Mouse (Mus musculus): ENCODE measurements around the gene OR5BS1P. TPM values are rescaled to one million over a fixed set of nuclear protein-coding genes. Genes with fewer than 3 reads are reported as not detected.

OR5BS1P gene
- polyA plus RNA-seq, 1 experiment from 2014 or later: not detected

DNA sequence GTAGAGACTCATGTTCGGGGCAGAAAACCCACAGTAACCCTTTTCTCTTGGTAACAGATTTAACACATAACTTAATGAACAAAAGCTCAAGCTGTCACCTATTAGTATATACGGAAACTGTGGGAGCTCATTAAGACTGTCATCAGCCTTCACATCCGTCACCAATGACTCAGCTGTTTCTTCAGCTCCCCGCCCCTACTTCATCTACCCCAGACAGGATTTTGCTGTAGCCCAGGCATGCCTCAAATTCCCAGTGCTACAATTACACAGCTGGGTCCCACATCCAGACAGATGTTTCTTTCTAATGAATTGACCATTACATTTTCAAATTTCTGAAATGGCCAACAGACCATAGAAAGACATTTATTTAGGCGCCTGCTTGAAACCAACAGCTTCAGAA lies 56.4 kb downstream of the OR5BS1P start:
- Histone ChIP-seq H3K9me3 (ENCODE audit: control insufficient read depth, low read length) (no peaks in the 10 kb centered on the region), H3K27ac (replicated peaks) (no peak overlapping the region), H3K4me3 (ENCODE audit: low read depth, low read length) (no peak overlapping the region), H3K4me1 (replicated peaks; ENCODE audit: control insufficient read depth, insufficient read depth) (no peaks in the 10 kb centered on the region), H3K36me3 (ENCODE audit: control insufficient read depth, insufficient read depth, low read length) (peaks cover 25% of the 10 kb centered on the region), H3K9ac (ENCODE audit: low read length) (no peak overlapping the region), H3K27me3 (ENCODE audit: control insufficient read depth, insufficient read depth, low read length) (no peaks in the 10 kb centered on the region), H3K4me2 (replicated peaks; ENCODE audit: low read depth) (no peak overlapping the region)
- TF ChIP-seq CTCF (IDR thresholded peaks at IDR 0.05; ENCODE audit: low read depth) (no peak), EP300 (optimal IDR thresholded peaks at IDR 0.05) (no peak)
- DNase-seq (ENCODE audit: low spot score): no peak
- 67% methylated on average over 5 of the region's 5 CpGs for WGBS
- ATAC-seq (ENCODE audit: low FRiP score, low TSS enrichment): 0 out of 2 replicates have a peak, but pooled peaks have one; percentile 46

- TF ChIP-seq EP300 (optimal IDR thresholded peaks at IDR 0.05) (no peak), CTCF (IDR thresholded peaks at IDR 0.05; ENCODE audit: low read depth) (no peak)
- ATAC-seq (ENCODE audit: low FRiP score, low TSS enrichment) (no peak), DNase-seq (ENCODE audit: low spot score) (no peak)
- H3K27ac ChIP-seq (replicated peaks): no peak overlapping the region
- peaks cover 25% of the 10 kb centered on the region for H3K36me3 ChIP-seq (ENCODE audit: control insufficient read depth, insufficient read depth, low read length)
- H3K4me1 ChIP-seq (replicated peaks; ENCODE audit: control insufficient read depth, insufficient read depth): no peaks in the 10 kb centered on the region
- H3K4me3 ChIP-seq (ENCODE audit: low read depth, low read length): no peak overlapping the region
- H3K9me3 ChIP-seq (ENCODE audit: control insufficient read depth, low read length): no peaks in the 10 kb centered on the region
- H3K9ac ChIP-seq (ENCODE audit: low read length): no peak overlapping the region
- no peak overlapping the region for H3K4me2 ChIP-seq (replicated peaks; ENCODE audit: low read depth)
- 94% methylated on average over 5 of the region's 5 CpGs for WGBS
- no peaks in the 10 kb centered on the region for H3K27me3 ChIP-seq (ENCODE audit: control insufficient read depth, insufficient read depth, low read length)
These were observed 57.5 kb downstream of the OR5BS1P start for GRCm38 (mm10) chr15:98527056-98527771.

- Histone ChIP-seq H3K4me1 (replicated peaks; ENCODE audit: control insufficient read depth, insufficient read depth) (0 out of 2 replicates have a peak, but pooled peaks cover 3% of the 10 kb centered on the region), H3K4me3 (ENCODE audit: low read depth, low read length) (no peak overlapping the region), H3K9ac (ENCODE audit: low read length) (no peak overlapping the region), H3K36me3 (ENCODE audit: control insufficient read depth, insufficient read depth, low read length) (peaks cover 18% of the 10 kb centered on the region), H3K4me2 (replicated peaks; ENCODE audit: low read depth) (no peak overlapping the region), H3K27ac (replicated peaks) (no peak overlapping the region), H3K9me3 (ENCODE audit: control insufficient read depth, low read length) (no peaks in the 10 kb centered on the region), H3K27me3 (ENCODE audit: control insufficient read depth, insufficient read depth, low read length) (no peaks in the 10 kb centered on the region)
- no peak for DNase-seq (ENCODE audit: low spot score)
- TF ChIP-seq CTCF (IDR thresholded peaks at IDR 0.05; ENCODE audit: low read depth) (no peak), EP300 (optimal IDR thresholded peaks at IDR 0.05) (no peak)
- 79% methylated on average over 5 of the region's 5 CpGs for WGBS
- 0 out of 2 replicates have a peak, but pooled peaks have one; percentile 16 for ATAC-seq (ENCODE audit: low FRiP score, low TSS enrichment)
These were observed 58.4 kb downstream of the OR5BS1P start for GRCm38 (mm10) chr15:98528066-98528563.

Small RNA genes lying within 50 kb of the gene (microRNA-seq; reads per million reads assigned to microRNA genes)
- gene Mir1291: not detected

Other genes starting within 250 kb of the OR5BS1P start
- not detected in 2 replicates for gene Gm44579, start 248.9 kb upstream of the OR5BS1P start, polyA plus RNA-seq (2015; fragmentation: Nextera tagmentation; extraction: Ambion mirVana)
- gene Olfr287, start 248.8 kb upstream of the OR5BS1P start, polyA plus RNA-seq (2015; fragmentation: Nextera tagmentation; extraction: Ambion mirVana): not detected in 2 replicates
- not detected in 2 replicates for gene Olfr286, start 235.4 kb upstream of the OR5BS1P start, polyA plus RNA-seq (2015; fragmentation: Nextera tagmentation; extraction: Ambion mirVana)
- gene H1fnt, start 212.6 kb upstream of the OR5BS1P start, polyA plus RNA-seq (2015; fragmentation: Nextera tagmentation; extraction: Ambion mirVana): not detected in 2 replicates
- gene Zfp641, start 173.7 kb upstream of the OR5BS1P start, polyA plus RNA-seq (2015; fragmentation: Nextera tagmentation; extraction: Ambion mirVana): 0.22 and 0.30 TPM in 2 replicates
- gene Olfr285, start 152.5 kb upstream of the OR5BS1P start, polyA plus RNA-seq (2015; fragmentation: Nextera tagmentation; extraction: Ambion mirVana): not detected in 2 replicates
- gene Olfr284, start 128.9 kb upstream of the OR5BS1P start, polyA plus RNA-seq (2015; fragmentation: Nextera tagmentation; extraction: Ambion mirVana): not detected in 2 replicates
- not detected in 2 replicates for gene Olfr283, start 89.0 kb upstream of the OR5BS1P start, polyA plus RNA-seq (2015; fragmentation: Nextera tagmentation; extraction: Ambion mirVana)
- not detected in 2 replicates for gene Olfr282, start 38.7 kb upstream of the OR5BS1P start, polyA plus RNA-seq (2015; fragmentation: Nextera tagmentation; extraction: Ambion mirVana)
- not detected in 2 replicates for gene Olfr281, start 17.3 kb upstream of the OR5BS1P start, polyA plus RNA-seq (2015; fragmentation: Nextera tagmentation; extraction: Ambion mirVana)
- 0.42 and 0.70 TPM in 2 replicates for gene Lalba, start 12.8 kb downstream of the OR5BS1P start, polyA plus RNA-seq (2015; fragmentation: Nextera tagmentation; extraction: Ambion mirVana)
- gene Olfr279, start 22.5 kb downstream of the OR5BS1P start, polyA plus RNA-seq (2015; fragmentation: Nextera tagmentation; extraction: Ambion mirVana): not detected in 2 replicates
- gene Kansl2, start 64.4 kb downstream of the OR5BS1P start, polyA plus RNA-seq (2015; fragmentation: Nextera tagmentation; extraction: Ambion mirVana): 44.3 and 44.9 TPM in 2 replicates
- gene Ccnt1, start 101.0 kb downstream of the OR5BS1P start, polyA plus RNA-seq (2015; fragmentation: Nextera tagmentation; extraction: Ambion mirVana): 20.8 and 23.9 TPM in 2 replicates
- 0.19 and 0.36 TPM in 2 replicates for gene 4930415O20Rik, start 101.1 kb downstream of the OR5BS1P start, polyA plus RNA-seq (2015; fragmentation: Nextera tagmentation; extraction: Ambion mirVana)
- 9.0 and 9.5 TPM in 2 replicates for gene Adcy6, start 140.2 kb downstream of the OR5BS1P start, polyA plus RNA-seq (2015; fragmentation: Nextera tagmentation; extraction: Ambion mirVana)
- 15.1 and 17.6 TPM in 2 replicates for gene Cacnb3, start 160.9 kb downstream of the OR5BS1P start, polyA plus RNA-seq (2015; fragmentation: Nextera tagmentation; extraction: Ambion mirVana)
- gene Ddx23, start 193.0 kb downstream of the OR5BS1P start, polyA plus RNA-seq (2015; fragmentation: Nextera tagmentation; extraction: Ambion mirVana): 8.2 and 10.3 TPM in 2 replicates
- gene Rnd1, start 207.6 kb downstream of the OR5BS1P start, polyA plus RNA-seq (2015; fragmentation: Nextera tagmentation; extraction: Ambion mirVana): 0.35 and 0.46 TPM in 2 replicates
- 0.70 and 0.76 TPM in 2 replicates for gene Ccdc65, start 238.3 kb downstream of the OR5BS1P start, polyA plus RNA-seq (2015; fragmentation: Nextera tagmentation; extraction: Ambion mirVana)

Data from stomach, postnatal 0 days (tissue).